Mouse (Mus musculus): Measurements from ENCODE around the gene Ddx39. TPM values are rescaled to one million over a fixed set of nuclear protein-coding genes. Genes with fewer than 3 reads are reported as not detected.

Ddx39 gene
- total and polyA plus RNA-seq, 2 experiments from 2014 or later = 79.3 to 95.7 TPM

- no peaks in the 10 kb centered on the region; the same call in 1 of the 2 replicates for H3K9me3 ChIP-seq (replicated peaks; ENCODE audit: control insufficient read depth, low read length)
- no peaks in the 10 kb centered on the region for H3K36me3 ChIP-seq (replicated peaks; ENCODE audit: control insufficient read depth, insufficient read depth, low read length)
- DNase-seq (ENCODE audit: low spot score) (peak; percentile 83), ATAC-seq (ENCODE audit: insufficient read depth, low read depth) (peak; percentile 85)
- H3K4me2 ChIP-seq (ENCODE audit: low read depth, low read length) = peak within 1 kb of the TSS; percentile 74
- H3K4me3 ChIP-seq (ENCODE audit: low read depth, low read length) = peak within 1 kb of the TSS; percentile 62
- H3K27me3 ChIP-seq (ENCODE audit: control insufficient read depth, insufficient read depth, low read length) = no peaks in the 10 kb centered on the region
- TF ChIP-seq EP300 (IDR thresholded peaks at IDR 0.05; ENCODE audit: low read depth) (peak; percentile 69), CTCF (IDR thresholded peaks at IDR 0.05; ENCODE audit: low read depth) (no peak)
- peak within 1 kb of the TSS; percentile 86 for H3K27ac ChIP-seq (ENCODE audit: low read depth)
- WGBS = under 1% methylated on average over 43 of the region's 56 CpGs
- H3K9ac ChIP-seq (replicated peaks; ENCODE audit: low read depth, low read length) = peak within 1 kb of the TSS; percentile 84
- H3K4me1 ChIP-seq (ENCODE audit: control insufficient read depth, insufficient read depth) = peaks cover 15% of the 10 kb centered on the region
These were observed 26.2 kb downstream of the Ddx39 start, which contains the start of gene Adgre5 for GRCm38 (mm10) chr8:83740976-83741741. Gene Adgre5, minus strand, starts transcription at chr8:83741326.

GRCm38 (mm10) chr8:83741849-83742655, 27.1 kb downstream of the Ddx39 start:
- no peaks in the 10 kb centered on the region for H3K36me3 ChIP-seq (replicated peaks; ENCODE audit: control insufficient read depth, insufficient read depth, low read length)
- peak overlapping the region; percentile 86 for H3K27ac ChIP-seq (ENCODE audit: low read depth)
- DNase-seq (ENCODE audit: low spot score) (no peak), ATAC-seq (ENCODE audit: insufficient read depth, low read depth) (no peak)
- H3K4me3 ChIP-seq (ENCODE audit: low read depth, low read length) = peak overlapping the region; percentile 62
- TF ChIP-seq CTCF (IDR thresholded peaks at IDR 0.05; ENCODE audit: low read depth) (no peak), EP300 (IDR thresholded peaks at IDR 0.05; ENCODE audit: low read depth) (no peak)
- H3K9me3 ChIP-seq (replicated peaks; ENCODE audit: control insufficient read depth, low read length) = no peaks in the 10 kb centered on the region; the same call in 1 of the 2 replicates
- WGBS = 73% methylated on average over 19 of the region's 19 CpGs
- peaks cover 15% of the 10 kb centered on the region for H3K4me1 ChIP-seq (ENCODE audit: control insufficient read depth, insufficient read depth)
- no peaks in the 10 kb centered on the region for H3K27me3 ChIP-seq (ENCODE audit: control insufficient read depth, insufficient read depth, low read length)
- H3K4me2 ChIP-seq (ENCODE audit: low read depth, low read length) = peak overlapping the region; percentile 74
- H3K9ac ChIP-seq (replicated peaks; ENCODE audit: low read depth, low read length) = peak overlapping the region; percentile 84

DNA sequence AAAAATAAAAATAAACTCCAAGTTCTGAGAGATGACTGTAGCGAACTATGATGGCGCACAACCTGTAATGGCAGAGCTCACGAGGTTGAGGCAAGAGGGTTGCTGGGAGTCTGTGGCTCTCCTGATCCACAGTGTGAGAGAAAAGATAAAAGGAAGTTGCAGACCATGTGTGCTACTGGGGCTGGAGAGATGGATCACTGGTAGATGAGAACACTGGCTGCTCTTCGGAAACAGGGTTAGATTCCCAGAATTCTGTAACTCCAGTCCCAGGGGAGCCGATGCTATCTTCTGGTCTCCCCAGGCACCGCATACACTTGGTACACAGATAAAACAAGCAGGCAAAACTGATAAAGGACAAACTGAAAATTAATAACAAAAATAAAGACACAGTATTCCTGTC, 28.0 kb downstream of the Ddx39 start:
- H3K36me3 ChIP-seq (replicated peaks; ENCODE audit: control insufficient read depth, insufficient read depth, low read length) = no peaks in the 10 kb centered on the region
- ATAC-seq (ENCODE audit: insufficient read depth, low read depth) = no peak

GRCm38 (mm10) chr8:83744070-83744469, 29.1 kb downstream of the Ddx39 start:
- Histone ChIP-seq H3K27ac (ENCODE audit: low read depth) (no peak overlapping the region), H3K9ac (replicated peaks; ENCODE audit: low read depth, low read length) (no peak overlapping the region), H3K4me2 (ENCODE audit: low read depth, low read length) (no peak overlapping the region), H3K27me3 (ENCODE audit: control insufficient read depth, insufficient read depth, low read length) (no peaks in the 10 kb centered on the region), H3K9me3 (replicated peaks; ENCODE audit: control insufficient read depth, low read length) (no peaks in the 10 kb centered on the region), H3K4me1 (ENCODE audit: control insufficient read depth, insufficient read depth) (peaks cover 28% of the 10 kb centered on the region), H3K36me3 (replicated peaks; ENCODE audit: control insufficient read depth, insufficient read depth, low read length) (no peaks in the 10 kb centered on the region), H3K4me3 (ENCODE audit: low read depth, low read length) (no peak overlapping the region)
- 81% methylated on average over 4 of the region's 4 CpGs for WGBS
- no peak for ATAC-seq (ENCODE audit: insufficient read depth, low read depth)
- no peak for DNase-seq (ENCODE audit: low spot score)
- TF ChIP-seq CTCF (IDR thresholded peaks at IDR 0.05; ENCODE audit: low read depth) (no peak), EP300 (IDR thresholded peaks at IDR 0.05; ENCODE audit: low read depth) (no peak)

More for the DNA sequence above, 28.0 kb downstream of the Ddx39 start:
- Histone ChIP-seq H3K4me2 (ENCODE audit: low read depth, low read length) (no peak overlapping the region), H3K27me3 (ENCODE audit: control insufficient read depth, insufficient read depth, low read length) (no peaks in the 10 kb centered on the region), H3K4me3 (ENCODE audit: low read depth, low read length) (no peak overlapping the region), H3K27ac (ENCODE audit: low read depth) (no peak overlapping the region), H3K4me1 (ENCODE audit: control insufficient read depth, insufficient read depth) (peaks cover 22% of the 10 kb centered on the region), H3K9ac (replicated peaks; ENCODE audit: low read depth, low read length) (no peak overlapping the region), H3K9me3 (replicated peaks; ENCODE audit: control insufficient read depth, low read length) (no peaks in the 10 kb centered on the region)
- DNase-seq (ENCODE audit: low spot score) = no peak
- 82% methylated on average over 6 of the region's 6 CpGs for WGBS
- TF ChIP-seq EP300 (IDR thresholded peaks at IDR 0.05; ENCODE audit: low read depth) = no peak
- no peak for TF ChIP-seq CTCF (IDR thresholded peaks at IDR 0.05; ENCODE audit: low read depth)

- Histone ChIP-seq H3K36me3 (replicated peaks; ENCODE audit: control insufficient read depth, insufficient read depth, low read length) (no peaks in the 10 kb centered on the region), H3K9ac (replicated peaks; ENCODE audit: low read depth, low read length) (peak overlapping the region; percentile 75), H3K27ac (ENCODE audit: low read depth) (peak overlapping the region; percentile 92), H3K4me3 (ENCODE audit: low read depth, low read length) (peak overlapping the region; percentile 46), H3K9me3 (replicated peaks; ENCODE audit: control insufficient read depth, low read length) (no peaks in the 10 kb centered on the region), H3K4me1 (ENCODE audit: control insufficient read depth, insufficient read depth) (peaks cover 23% of the 10 kb centered on the region), H3K27me3 (ENCODE audit: control insufficient read depth, insufficient read depth, low read length) (no peaks in the 10 kb centered on the region), H3K4me2 (ENCODE audit: low read depth, low read length) (peak overlapping the region; percentile 86)
- ATAC-seq (ENCODE audit: insufficient read depth, low read depth) (peak; percentile 88), DNase-seq (ENCODE audit: low spot score) (peak; percentile 90)
- no peak for TF ChIP-seq CTCF (IDR thresholded peaks at IDR 0.05; ENCODE audit: low read depth)
- 0 out of 2 replicates have a peak, but pooled peaks have one; percentile 16 for TF ChIP-seq EP300 (IDR thresholded peaks at IDR 0.05; ENCODE audit: low read depth)
- WGBS = under 1% methylated on average over 28 of the region's 28 CpGs
These were observed 32.8 kb downstream of the Ddx39 start for GRCm38 (mm10) chr8:83747661-83748346.

All from heart, postnatal 0 days (tissue).